Mouse (Mus musculus): ENCODE measurements around the gene Sash1. TPM values are rescaled to one million over a fixed set of nuclear protein-coding genes. Genes with fewer than 3 reads are reported as not detected.
"Not testable (repeated sequence)": the region's sequence is repeated elsewhere in the genome, so short reads cannot be mapped to it uniquely, and the experiment has no call there.

Sash1 gene
- total RNA-seq, 2 experiments from 2014 or later: 25.6 to 28.4 TPM

DNA sequence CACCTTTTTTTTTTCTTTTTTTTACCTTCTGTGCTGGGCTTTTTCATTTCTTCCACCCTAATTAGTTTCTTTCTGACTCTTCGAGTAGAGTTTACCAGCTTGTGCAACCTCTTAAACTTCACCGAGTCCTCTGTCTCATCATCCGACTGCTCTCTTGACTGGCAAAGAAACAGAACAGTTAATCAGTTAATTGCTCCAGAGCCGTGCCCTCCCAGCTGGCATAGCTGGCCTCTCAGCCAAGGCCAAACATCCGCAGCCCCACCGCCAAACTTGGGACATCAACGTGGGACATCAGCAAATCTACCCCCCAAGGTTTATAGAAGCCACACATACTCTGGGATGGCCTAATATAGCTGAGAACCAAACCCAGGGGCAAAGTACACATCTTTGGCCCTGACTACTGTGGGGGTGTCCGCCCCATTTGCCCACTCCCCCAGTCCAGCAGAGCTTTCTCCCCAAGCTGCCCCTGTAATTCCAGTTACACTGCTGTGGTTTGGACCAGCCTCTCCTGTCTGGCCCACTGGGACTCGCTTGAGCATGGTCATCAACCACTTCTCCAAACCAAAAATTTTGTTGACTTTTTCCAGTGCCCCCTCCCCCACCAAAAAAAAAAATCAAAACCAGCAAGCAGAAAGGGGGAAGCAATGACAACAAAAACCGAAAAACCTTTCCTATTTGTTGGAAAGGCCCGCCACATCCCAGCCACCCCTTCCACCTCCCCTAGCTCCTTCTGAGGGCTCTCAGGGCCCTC, 129.1 kb downstream of the Sash1 start:
- DNase-seq: peak in 1 of 2 experiments; percentile 54

DNA sequence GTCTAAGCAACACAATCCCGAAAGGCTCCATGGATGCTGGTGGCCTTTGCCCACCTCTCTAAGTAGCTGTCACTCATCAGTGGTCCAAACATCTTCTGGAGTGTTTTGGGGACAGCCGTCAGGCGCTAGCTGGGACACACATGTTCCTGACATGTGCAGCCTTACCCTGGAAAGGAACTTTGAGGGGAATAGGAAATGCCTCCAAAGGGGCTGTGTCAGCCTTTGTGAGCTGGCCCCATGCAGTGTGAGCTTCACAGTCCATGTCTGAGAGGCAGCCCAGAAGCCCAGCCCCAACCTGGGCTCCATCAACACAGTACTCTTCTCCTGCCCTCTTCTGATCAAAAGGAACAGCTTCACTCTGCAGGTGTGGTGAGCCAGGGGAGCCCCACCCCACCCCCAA, 132.5 kb downstream of the Sash1 start:
- DNase-seq: no peak

DNA sequence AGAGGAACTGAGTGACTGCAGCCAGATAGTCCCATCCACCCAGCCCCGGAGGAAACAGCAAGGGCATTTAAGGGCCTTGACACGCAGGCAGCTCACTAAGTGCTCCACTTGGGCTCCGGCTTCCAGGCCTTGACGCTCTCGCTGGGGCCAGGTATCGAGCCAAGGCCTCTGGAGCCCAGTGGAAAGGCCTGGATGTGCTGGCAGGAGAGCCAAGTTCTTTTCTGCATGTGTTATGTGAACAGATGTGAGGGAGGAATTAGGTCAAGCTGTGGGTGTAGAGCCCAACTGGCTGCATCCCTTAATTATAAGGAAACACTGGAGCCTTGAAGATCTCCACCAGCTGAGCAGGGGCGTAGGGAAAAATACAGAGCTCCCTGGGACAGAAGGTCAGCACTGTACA, 133.4 kb downstream of the Sash1 start:
- peak; percentile 66 to 83 for DNase-seq

DNA sequence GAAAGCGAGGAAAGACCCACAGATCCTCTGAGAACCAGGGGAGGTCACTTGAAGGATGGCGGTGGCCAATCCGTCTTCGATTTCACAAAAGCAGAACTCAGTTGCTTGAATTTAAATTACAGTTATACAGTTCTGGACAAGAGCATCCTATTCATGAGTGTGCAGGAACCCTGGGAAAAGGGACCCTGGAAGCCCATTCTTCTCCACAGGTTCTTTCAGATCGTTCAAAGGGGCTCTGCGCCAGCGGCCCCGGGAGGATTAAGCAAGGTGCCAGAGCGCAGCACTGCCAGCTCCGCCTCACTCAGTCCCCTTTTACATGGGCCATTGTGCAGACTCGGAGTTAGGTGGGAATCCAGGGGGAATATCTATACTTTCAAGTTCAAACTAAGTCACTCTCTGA, 136.3 kb downstream of the Sash1 start:
- DNase-seq: no peak

DNA sequence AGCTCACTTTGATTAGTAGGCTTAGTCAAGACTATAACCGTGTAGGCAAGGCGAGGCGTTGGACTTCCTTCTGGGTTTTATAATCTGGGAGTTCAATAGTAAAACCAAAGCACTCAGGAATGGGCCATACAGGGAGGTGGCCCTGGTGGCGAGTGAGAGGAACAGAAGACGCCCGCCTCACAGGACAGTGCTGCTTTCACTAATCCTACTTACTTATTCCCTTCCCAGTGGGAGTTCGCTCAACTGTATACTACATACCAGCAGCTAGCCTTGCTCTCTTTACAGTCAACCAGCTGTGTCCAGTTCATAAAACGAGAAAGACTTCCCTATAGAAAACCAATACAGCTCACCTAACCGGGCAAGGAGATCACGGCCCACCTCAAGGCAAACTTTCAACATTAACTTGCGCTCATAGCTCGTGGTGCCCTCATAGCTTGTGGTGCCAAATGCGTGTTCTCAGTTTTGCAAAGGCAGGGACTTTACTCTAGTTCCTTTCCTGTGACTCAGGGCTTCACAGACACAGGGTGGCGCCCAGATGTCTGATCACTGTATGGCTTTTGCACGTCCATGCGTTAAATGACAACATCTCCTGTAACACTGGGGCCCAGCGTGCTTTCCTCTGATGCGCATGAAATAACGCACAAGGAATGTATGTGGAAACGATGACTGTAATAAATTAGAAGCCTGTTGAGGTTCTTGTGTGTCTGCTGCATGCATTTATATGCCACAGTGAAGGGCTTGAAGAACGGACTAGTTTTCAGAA, 138.2 kb downstream of the Sash1 start:
- DNase-seq: no peak

GRCm38 (mm10) chr10:8746082-8746696, 139.7 kb downstream of the Sash1 start:
- DNase-seq: no peak

DNA sequence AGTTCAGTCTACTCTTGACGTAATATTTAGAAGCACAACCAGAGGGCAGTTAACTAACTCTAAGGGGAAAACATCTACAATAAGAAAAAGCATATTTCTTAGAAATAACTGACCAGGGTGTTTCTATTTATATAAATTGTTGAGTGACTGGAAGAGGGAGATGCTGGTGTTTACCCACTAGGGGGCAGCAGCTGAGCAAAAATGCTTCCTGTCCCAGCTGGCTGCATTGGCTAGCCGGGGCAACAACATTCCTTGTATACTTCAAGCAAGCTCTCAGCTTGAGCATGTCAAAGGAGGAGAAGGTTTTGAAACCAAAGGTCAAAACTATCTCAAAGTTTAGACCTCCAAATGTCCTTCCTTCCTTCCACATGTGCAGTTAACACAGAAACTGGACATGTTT, 143.0 kb downstream of the Sash1 start:
- peak; percentile 81 to 87 for DNase-seq

DNA sequence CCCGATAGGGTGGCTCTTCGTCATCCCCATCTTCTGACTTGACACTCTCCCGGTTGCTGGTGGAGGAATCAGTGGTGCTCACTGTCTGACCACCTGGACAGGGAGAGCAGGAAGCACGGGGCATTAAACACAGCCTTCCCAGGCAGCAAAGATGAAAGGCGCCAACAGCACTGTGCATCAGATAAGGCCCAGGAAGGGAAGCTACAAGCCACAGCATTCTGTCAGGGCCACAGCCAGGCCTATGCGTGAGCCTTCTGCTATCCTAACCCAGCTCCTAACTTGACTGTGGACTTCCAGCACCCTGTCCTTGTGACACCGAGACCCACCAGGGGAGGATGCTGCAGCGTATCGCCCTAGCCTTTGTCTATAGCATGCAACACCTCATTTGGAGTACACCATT, 144.4 kb downstream of the Sash1 start:
- no peak for DNase-seq

- DNase-seq: no peak
Measured at GRCm38 (mm10) chr10:8740797-8741196, 145.1 kb downstream of the Sash1 start.

- DNase-seq: no peak
Measured at GRCm38 (mm10) chr10:8729387-8730337, 156.2 kb downstream of the Sash1 start.

DNA sequence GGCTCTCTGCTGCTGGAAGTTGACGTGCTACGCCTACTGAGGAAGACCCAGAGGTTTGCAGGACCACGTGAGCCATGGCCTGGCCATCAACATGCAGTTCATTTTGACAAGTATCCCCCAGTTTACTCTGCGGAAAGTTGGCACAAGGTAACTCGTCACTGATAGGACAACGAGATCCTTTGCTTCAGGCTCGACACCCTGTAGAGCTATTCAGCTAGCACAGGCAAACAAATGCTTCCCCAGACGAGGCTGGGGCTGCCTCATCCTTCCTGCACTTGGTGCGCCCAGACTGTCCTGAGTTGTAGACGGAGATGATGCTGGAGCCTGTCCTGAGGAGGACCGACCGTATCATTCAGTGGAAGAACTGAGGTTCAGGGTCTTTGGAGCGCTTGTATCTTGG, 166.5 kb downstream of the Sash1 start:
- no peak for DNase-seq

GRCm38 (mm10) chr10:8718831-8719230, 167.0 kb downstream of the Sash1 start:
- no peak for DNase-seq

DNA sequence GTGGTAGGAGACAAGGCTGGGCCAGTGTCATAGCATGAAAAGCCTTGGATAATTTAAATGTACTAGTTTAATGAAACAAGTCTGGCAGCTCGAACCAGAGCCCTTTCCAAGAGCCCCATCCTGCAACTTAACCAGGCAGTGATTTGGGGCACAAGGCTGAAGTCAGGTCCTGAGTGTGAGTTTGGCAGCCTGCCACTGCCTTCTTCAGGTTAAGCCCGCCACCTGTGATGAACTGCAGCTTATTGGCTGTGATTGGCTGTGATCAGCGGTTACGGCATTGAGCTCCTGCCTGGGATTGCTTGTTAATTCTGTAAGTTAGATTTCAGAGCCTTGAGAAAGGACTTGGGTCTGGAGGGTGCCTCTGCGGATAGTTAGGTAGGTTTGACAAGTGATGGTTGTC, 168.7 kb downstream of the Sash1 start:
- no peak for DNase-seq

DNA sequence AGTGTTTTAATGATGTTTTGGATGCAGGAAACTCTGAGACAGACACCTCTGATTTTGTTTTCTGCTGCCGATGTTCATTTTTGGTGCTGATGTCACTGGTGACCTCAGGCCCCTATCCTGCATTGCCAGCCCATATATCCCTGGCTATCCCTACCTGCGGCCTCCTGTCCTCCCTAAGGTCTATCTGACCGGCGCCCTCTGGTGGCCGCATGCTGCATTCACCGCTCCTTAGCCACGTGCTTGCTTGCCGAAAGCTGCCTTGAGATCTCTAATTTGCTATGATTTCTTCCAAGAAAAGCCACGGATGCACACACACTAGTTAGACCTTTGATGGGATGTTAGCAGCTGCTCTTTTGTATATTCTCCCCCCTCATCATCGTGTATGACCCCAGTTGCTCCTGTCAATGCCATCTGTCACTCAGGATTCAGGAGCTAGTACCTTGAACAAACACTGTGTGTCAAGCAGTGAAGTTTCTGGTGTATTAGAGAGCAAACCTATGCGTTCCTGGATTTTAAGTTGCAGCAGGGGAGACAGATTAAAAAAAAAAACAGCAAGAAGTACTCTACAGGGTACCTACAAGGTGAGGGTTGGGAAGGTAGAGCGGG, 170.1 kb downstream of the Sash1 start:
- DNase-seq: peak; percentile 85 to 89

GRCm38 (mm10) chr10:8696636-8697035, 189.2 kb downstream of the Sash1 start:
- DNase-seq: not testable (repeated sequence)

GRCm38 (mm10) chr10:8693996-8694500, 191.8 kb downstream of the Sash1 start:
- peak in 1 of 2 experiments; percentile 24 for DNase-seq

GRCm38 (mm10) chr10:8693561-8693960, 192.3 kb downstream of the Sash1 start:
- no peak for DNase-seq

DNA sequence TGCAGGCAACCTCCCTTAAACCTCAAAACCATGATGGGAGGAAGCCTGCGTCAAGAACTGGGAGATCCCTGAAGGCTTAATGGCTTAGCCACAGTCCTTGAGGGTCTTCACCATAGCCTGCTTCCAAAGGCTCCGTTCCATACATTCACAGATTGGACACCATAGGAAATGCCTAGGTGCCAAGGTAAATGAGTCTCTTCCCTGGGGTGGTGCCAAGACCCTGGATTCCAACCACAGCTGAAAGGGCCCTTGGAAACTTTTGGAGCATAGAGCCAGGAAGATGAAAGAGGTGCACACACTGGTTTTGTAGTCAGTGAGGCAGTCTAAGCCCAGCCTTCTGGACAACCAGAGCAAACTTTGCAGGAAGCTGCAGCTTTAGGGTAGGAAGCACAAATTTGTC, 193.3 kb downstream of the Sash1 start:
- no peak for DNase-seq

GRCm38 (mm10) chr10:8686219-8686618, 199.7 kb downstream of the Sash1 start:
- DNase-seq: no peak

GRCm38 (mm10) chr10:8685269-8685668, 200.6 kb downstream of the Sash1 start:
- no peak for DNase-seq

GRCm38 (mm10) chr10:8682900-8683299, 203.0 kb downstream of the Sash1 start:
- DNase-seq: peak; percentile 49 to 68
